Mouse (Mus musculus): ENCODE results near the gene Ankrd28. TPM values are rescaled to one million over a fixed set of nuclear protein-coding genes. Genes with fewer than 3 reads are reported as not detected.

Gene Ankrd28
- polyA plus RNA-seq, 1 experiment = 6.5 TPM

DNA sequence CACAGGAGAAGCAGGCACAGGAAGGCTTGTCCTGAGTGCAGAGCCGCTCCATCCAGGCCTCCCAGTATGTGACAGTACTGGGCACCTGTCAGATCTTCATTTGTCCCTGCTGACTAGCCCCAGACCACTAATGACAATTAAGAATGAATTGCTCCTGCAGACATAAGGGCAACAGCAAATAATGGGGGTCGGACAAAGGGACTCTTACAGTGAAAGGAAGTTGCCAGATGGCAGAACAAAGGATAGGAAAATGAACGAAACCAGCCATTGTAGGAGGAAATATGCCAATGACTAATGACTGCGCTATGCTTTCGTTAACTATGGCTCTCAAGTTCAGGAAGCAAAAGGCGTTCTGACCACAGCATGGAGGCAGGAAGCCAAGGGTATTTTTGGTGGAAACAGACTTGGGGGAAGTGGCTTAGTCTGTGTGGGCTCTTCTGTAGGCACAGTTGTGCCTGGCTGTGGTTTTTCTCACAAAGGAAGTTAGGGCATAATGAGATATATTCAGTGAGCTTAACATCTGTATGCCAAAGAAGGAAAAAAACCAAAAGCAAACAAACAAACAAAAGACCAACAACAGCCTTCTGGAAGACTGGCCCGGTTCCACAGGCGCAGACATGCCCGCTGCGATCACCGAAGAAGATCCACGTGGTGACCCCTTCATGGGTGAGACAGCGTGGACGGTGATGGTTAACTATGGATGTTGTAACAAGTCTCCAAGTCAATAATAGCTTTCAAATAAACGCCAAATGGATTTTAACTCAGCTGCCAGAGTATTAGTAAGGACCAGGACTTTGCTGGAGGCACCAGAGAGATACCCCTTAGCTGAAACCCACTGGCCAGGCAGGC, 160.6 kb downstream of the Ankrd28 start:
- no peaks in the 10 kb centered on the region for H3K79me2 ChIP-seq (ENCODE audit: control insufficient read depth, insufficient read depth)
- H3K36me3 ChIP-seq (ENCODE audit: control insufficient read depth, insufficient read depth) = no peaks in the 10 kb centered on the region
- no peak overlapping the region for H3ac ChIP-seq (ENCODE audit: control insufficient read depth, insufficient read length)
- peak overlapping the region; percentile 8 for H3K4me3 ChIP-seq
- TF ChIP-seq TCF12 (IDR thresholded peaks at IDR 0.05; ENCODE audit: insufficient read depth, poor library complexity, severe bottlenecking) (peak; percentile 15), POLR2AphosphoS2 (IDR thresholded peaks at IDR 0.05; ENCODE audit: insufficient read length, low read depth) (no peak), MAX (IDR thresholded peaks at IDR 0.05; ENCODE audit: low read depth) (peak; percentile 16), TCF3 (IDR thresholded peaks at IDR 0.05; ENCODE audit: insufficient read length, low read depth) (no peak), MYOG (IDR thresholded peaks at IDR 0.05; ENCODE audit: control insufficient read depth in 1 of 3, insufficient read depth in 1 of 3, insufficient read length in 2 of 3, low read depth in 2 of 3) (peak in 1 of 3 experiments; percentile 47), MYOD1 (IDR thresholded peaks at IDR 0.05; ENCODE audit: control insufficient read depth in 1 of 3, insufficient read length in 2 of 3, low read depth in 2 of 3) (peak in 2 of 3 experiments; percentile 29 to 48), CEBPB (IDR thresholded peaks at IDR 0.05; ENCODE audit: insufficient read depth, poor library complexity, severe bottlenecking) (0 out of 2 replicates have a peak, but pooled peaks have one; percentile 1)
- H3K4me2 ChIP-seq (ENCODE audit: low read depth) = peak overlapping the region; percentile 97
- H3K27me3 ChIP-seq (ENCODE audit: control insufficient read depth, insufficient read depth, insufficient read length) = no peaks in the 10 kb centered on the region

- Histone ChIP-seq H3K36me3 (ENCODE audit: control insufficient read depth, insufficient read depth) (no peaks in the 10 kb centered on the region), H3K4me3 (peak overlapping the region; percentile 8), H3K4me2 (ENCODE audit: low read depth) (peak overlapping the region; percentile 97), H3K79me2 (ENCODE audit: control insufficient read depth, insufficient read depth) (no peaks in the 10 kb centered on the region), H3K27me3 (ENCODE audit: control insufficient read depth, insufficient read depth, insufficient read length) (no peaks in the 10 kb centered on the region), H3ac (ENCODE audit: control insufficient read depth, insufficient read length) (no peak overlapping the region)
- TF ChIP-seq MAX (IDR thresholded peaks at IDR 0.05; ENCODE audit: low read depth) = peak; percentile 70
- no peak for TF ChIP-seq TCF12 (IDR thresholded peaks at IDR 0.05; ENCODE audit: insufficient read depth, poor library complexity, severe bottlenecking)
- TF ChIP-seq CEBPB (IDR thresholded peaks at IDR 0.05; ENCODE audit: insufficient read depth, poor library complexity, severe bottlenecking) = peak; percentile 72
- TF ChIP-seq E2F4 (IDR thresholded peaks at IDR 0.05; ENCODE audit: insufficient read depth) = no peak
- no peak for TF ChIP-seq SRF (IDR thresholded peaks at IDR 0.05; ENCODE audit: control insufficient read depth, insufficient read length, low read depth)
- TF ChIP-seq MYOD1 (IDR thresholded peaks at IDR 0.05; ENCODE audit: control insufficient read depth in 1 of 3, insufficient read length in 2 of 3, low read depth in 2 of 3) = peak in 2 of 3 experiments; percentile 0 to 27
- TF ChIP-seq TCF3 (IDR thresholded peaks at IDR 0.05; ENCODE audit: insufficient read length, low read depth) = no peak
- peak; percentile 33 for TF ChIP-seq POLR2A (IDR thresholded peaks at IDR 0.05; ENCODE audit: insufficient read length, low read depth)
- TF ChIP-seq MYOG (IDR thresholded peaks at IDR 0.05; ENCODE audit: control insufficient read depth in 1 of 3, insufficient read depth in 1 of 3, insufficient read length in 2 of 3, low read depth in 2 of 3) = peak in 1 of 3 experiments; percentile 34
- TF ChIP-seq REST (IDR thresholded peaks at IDR 0.05; ENCODE audit: insufficient read depth, insufficient read length) = no peak
- no peak for TF ChIP-seq USF1 (IDR thresholded peaks at IDR 0.05; ENCODE audit: low read depth)
- no peak for TF ChIP-seq POLR2AphosphoS2 (IDR thresholded peaks at IDR 0.05; ENCODE audit: insufficient read length, low read depth)
Measured at GRCm38 (mm10) chr14:31669161-31669611, 161.3 kb downstream of the Ankrd28 start.

DNA sequence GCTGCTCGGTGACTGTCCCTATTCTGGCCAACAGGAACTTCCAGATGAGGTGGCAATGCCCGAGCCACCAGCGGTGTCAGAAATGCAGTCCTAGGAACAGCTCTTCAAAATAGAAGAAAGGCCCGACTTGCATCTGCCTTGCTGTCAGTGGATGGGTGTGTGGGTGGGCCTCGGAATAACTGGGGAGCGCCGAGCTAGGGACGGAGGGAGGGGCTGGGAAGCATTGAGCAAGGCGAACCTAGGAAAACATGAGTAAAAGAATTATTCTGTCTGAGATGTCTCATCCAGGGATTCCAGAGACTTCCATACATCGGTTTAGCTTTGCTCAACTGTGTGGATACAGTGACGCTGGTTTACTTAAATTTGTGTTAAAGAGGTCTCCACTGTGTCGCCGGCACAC, 162.1 kb downstream of the Ankrd28 start:
- Histone ChIP-seq H3ac (ENCODE audit: control insufficient read depth, insufficient read length) (no peak overlapping the region), H3K4me3 (peak overlapping the region; percentile 8), H3K79me2 (ENCODE audit: control insufficient read depth, insufficient read depth) (no peaks in the 10 kb centered on the region), H3K36me3 (ENCODE audit: control insufficient read depth, insufficient read depth) (no peaks in the 10 kb centered on the region), H3K27me3 (ENCODE audit: control insufficient read depth, insufficient read depth, insufficient read length) (no peaks in the 10 kb centered on the region), H3K4me2 (ENCODE audit: low read depth) (peak overlapping the region; percentile 97)
- TF ChIP-seq E2F4 (IDR thresholded peaks at IDR 0.05; ENCODE audit: insufficient read depth) = no peak
- TF ChIP-seq MYOD1 (IDR thresholded peaks at IDR 0.05; ENCODE audit: control insufficient read depth in 1 of 3, insufficient read length in 2 of 3, low read depth in 2 of 3) = peak in 1 of 3 experiments; percentile 38

- no peaks in the 10 kb centered on the region for H3K27me3 ChIP-seq (ENCODE audit: control insufficient read depth, insufficient read depth, insufficient read length)
- no peaks in the 10 kb centered on the region for H3K36me3 ChIP-seq (ENCODE audit: control insufficient read depth, insufficient read depth)
- peak overlapping the region; percentile 8 for H3K4me3 ChIP-seq
- no peak for TF ChIP-seq TCF12 (IDR thresholded peaks at IDR 0.05; ENCODE audit: insufficient read depth, poor library complexity, severe bottlenecking)
- no peak for TF ChIP-seq MAX (IDR thresholded peaks at IDR 0.05; ENCODE audit: low read depth)
- no peak for TF ChIP-seq TCF3 (IDR thresholded peaks at IDR 0.05; ENCODE audit: insufficient read length, low read depth)
- no peak for TF ChIP-seq USF1 (IDR thresholded peaks at IDR 0.05; ENCODE audit: low read depth)
- TF ChIP-seq REST (IDR thresholded peaks at IDR 0.05; ENCODE audit: insufficient read depth, insufficient read length) = no peak
- TF ChIP-seq CEBPB (IDR thresholded peaks at IDR 0.05; ENCODE audit: insufficient read depth, poor library complexity, severe bottlenecking) = no peak
- TF ChIP-seq MYOG (IDR thresholded peaks at IDR 0.05; ENCODE audit: control insufficient read depth in 1 of 3, insufficient read depth in 1 of 3, insufficient read length in 2 of 3, low read depth in 2 of 3) = no peak
- TF ChIP-seq POLR2A (IDR thresholded peaks at IDR 0.05; ENCODE audit: insufficient read length, low read depth) = no peak
- TF ChIP-seq POLR2AphosphoS2 (IDR thresholded peaks at IDR 0.05; ENCODE audit: insufficient read length, low read depth) = no peak
- peak overlapping the region; percentile 97 for H3K4me2 ChIP-seq (ENCODE audit: low read depth)
- no peak overlapping the region for H3ac ChIP-seq (ENCODE audit: control insufficient read depth, insufficient read length)
- no peaks in the 10 kb centered on the region for H3K79me2 ChIP-seq (ENCODE audit: control insufficient read depth, insufficient read depth)
Measured at GRCm38 (mm10) chr14:31667741-31668140, 162.7 kb downstream of the Ankrd28 start.

Measured in myocyte (in vitro differentiated cells).